Mouse (Mus musculus) CH12F3 (cell line): ENCODE measurements around the gene Nsun3.
"Not testable (repeated sequence)": the region's sequence is repeated elsewhere in the genome, so short reads cannot be mapped to it uniquely, and the experiment has no call there.

Experiments
- in situ Hi-C: fragments of 300-500 bp; cut with MboI; formaldehyde crosslinking; loops from 2 replicates; pipeline ENCODE4 v1.14.3; 2020; ENCODE audit warnings: low sequenced_read_pairs

The Nsun3 gene

GRCm38 (mm10) chr16:62753597-62753996 is 33.0 kb downstream of the Nsun3 start:
- in situ Hi-C loops = no loop called here

GRCm38 (mm10) chr16:62753079-62753478 is 33.5 kb downstream of the Nsun3 start:
- in situ Hi-C loops = no loop called here

GRCm38 (mm10) chr16:62745875-62746274 is 40.7 kb downstream of the Nsun3 start:
- in situ Hi-C loops = no loop called here

GRCm38 (mm10) chr16:62734359-62734758 is 52.3 kb downstream of the Nsun3 start:
- in situ Hi-C loops = no loop called here

GRCm38 (mm10) chr16:62730291-62730690 is 56.3 kb downstream of the Nsun3 start:
- in situ Hi-C loops = no loop called here

GRCm38 (mm10) chr16:62729846-62730245 is 56.8 kb downstream of the Nsun3 start:
- in situ Hi-C loops = no loop called here

- in situ Hi-C loops = not testable (repeated sequence)
Measured at GRCm38 (mm10) chr16:62718255-62718654, 68.4 kb downstream of the Nsun3 start.

- in situ Hi-C loops = no loop called here
Measured at GRCm38 (mm10) chr16:62690436-62690835, 96.2 kb downstream of the Nsun3 start.

GRCm38 (mm10) chr16:62686073-62686472 is 100.5 kb downstream of the Nsun3 start:
- in situ Hi-C loops = no loop called here

- in situ Hi-C loops = no loop called here
Measured at GRCm38 (mm10) chr16:62685494-62685893, 101.1 kb downstream of the Nsun3 start.
